Mouse (Mus musculus): ENCODE data around the gene Mybpc3.

The Mybpc3 gene

GRCm38 (mm10) chr2:91164991-91165390 lies 47.0 kb downstream of the Mybpc3 start:
- DNase-seq (ENCODE audit: low read depth, low spot score), result no peak

- no peak for DNase-seq (ENCODE audit: low read depth, low spot score)
These were observed 49.7 kb downstream of the Mybpc3 start for GRCm38 (mm10) chr2:91167629-91168028.

- no peak for DNase-seq (ENCODE audit: low read depth, low spot score)
These were observed 51.8 kb downstream of the Mybpc3 start for GRCm38 (mm10) chr2:91169587-91170322.

GRCm38 (mm10) chr2:91175490-91175889 lies 57.5 kb downstream of the Mybpc3 start:
- no peak for DNase-seq (ENCODE audit: low read depth, low spot score)

GRCm38 (mm10) chr2:91176234-91176633 lies 58.3 kb downstream of the Mybpc3 start:
- no peak for DNase-seq (ENCODE audit: low read depth, low spot score)

- DNase-seq (ENCODE audit: low read depth, low spot score), result no peak
These were observed 61.9 kb downstream of the Mybpc3 start for GRCm38 (mm10) chr2:91179825-91180224.

GRCm38 (mm10) chr2:91180706-91181105 lies 62.8 kb downstream of the Mybpc3 start:
- no peak for DNase-seq (ENCODE audit: low read depth, low spot score)

- DNase-seq (ENCODE audit: low read depth, low spot score), result no peak
These were observed 64.1 kb downstream of the Mybpc3 start for GRCm38 (mm10) chr2:91182016-91182404.

- no peak for DNase-seq (ENCODE audit: low read depth, low spot score)
These were observed 64.6 kb downstream of the Mybpc3 start for GRCm38 (mm10) chr2:91182405-91183147.

GRCm38 (mm10) chr2:91183148-91183513 lies 65.2 kb downstream of the Mybpc3 start:
- DNase-seq (ENCODE audit: low read depth, low spot score), result peak; percentile 91

- peak; percentile 22 for DNase-seq (ENCODE audit: low read depth, low spot score)
These were observed 65.9 kb downstream of the Mybpc3 start, which contains the start of gene Madd for GRCm38 (mm10) chr2:91183711-91184405. Gene Madd (minus strand): TSS chr2:91183837.

Data from c-Kit-negative CD71-positive TER-119-positive erythroid progenitor cells, embryonic 14.5 days (primary cell).